Mouse (Mus musculus): Measurements from ENCODE around the gene Asic2.

The Asic2 gene

GRCm38 (mm10) chr11:81954398-81954797 lies 13.9 kb downstream of the Asic2 start:
- DNase-seq: no peak

GRCm38 (mm10) chr11:81948021-81948420 lies 20.2 kb downstream of the Asic2 start:
- no peak for DNase-seq

- no peak for DNase-seq
These were observed 26.1 kb downstream of the Asic2 start for GRCm38 (mm10) chr11:81942167-81942566.

- DNase-seq: no peak
These were observed 27.3 kb downstream of the Asic2 start for GRCm38 (mm10) chr11:81940988-81941387.

GRCm38 (mm10) chr11:81937516-81937915 lies 30.7 kb downstream of the Asic2 start:
- DNase-seq: no peak

GRCm38 (mm10) chr11:81926393-81926792 lies 41.9 kb downstream of the Asic2 start:
- no peak for DNase-seq

GRCm38 (mm10) chr11:81923626-81924025 lies 44.6 kb downstream of the Asic2 start:
- DNase-seq: no peak

- DNase-seq: no peak
These were observed 45.2 kb downstream of the Asic2 start for GRCm38 (mm10) chr11:81923096-81923495.

GRCm38 (mm10) chr11:81915501-81915900 lies 52.8 kb downstream of the Asic2 start:
- no peak for DNase-seq

- DNase-seq: no peak
These were observed 55.2 kb downstream of the Asic2 start for GRCm38 (mm10) chr11:81913071-81913470.

- DNase-seq: no peak
These were observed 58.8 kb downstream of the Asic2 start for GRCm38 (mm10) chr11:81909397-81909894.

GRCm38 (mm10) chr11:81908760-81909159 lies 59.5 kb downstream of the Asic2 start:
- DNase-seq: no peak

- DNase-seq: no peak
These were observed 65.9 kb downstream of the Asic2 start for GRCm38 (mm10) chr11:81902318-81902717.

GRCm38 (mm10) chr11:81897547-81898354 lies 70.5 kb downstream of the Asic2 start:
- no peak for DNase-seq

GRCm38 (mm10) chr11:81896511-81896910 lies 71.7 kb downstream of the Asic2 start:
- DNase-seq: no peak

GRCm38 (mm10) chr11:81871506-81872213 lies 96.6 kb downstream of the Asic2 start:
- DNase-seq: no peak

- no peak for DNase-seq
These were observed 102.4 kb downstream of the Asic2 start for GRCm38 (mm10) chr11:81865661-81866382.

- DNase-seq: peak; percentile 2 to 16
These were observed 107.8 kb downstream of the Asic2 start, which contains the start of gene 5530401A14Rik for GRCm38 (mm10) chr11:81860250-81860972. 5530401A14Rik (plus strand) TSS chr11:81860673.

GRCm38 (mm10) chr11:81847773-81848490 lies 120.3 kb downstream of the Asic2 start:
- no peak for DNase-seq

- no peak for DNase-seq
These were observed 122.6 kb downstream of the Asic2 start for GRCm38 (mm10) chr11:81845686-81846036.

- peak; percentile 10 to 23 for DNase-seq
These were observed 123.1 kb downstream of the Asic2 start for GRCm38 (mm10) chr11:81845010-81845685.
